Mouse (Mus musculus) testis, adult 2 months (tissue): ENCODE measurements at regions not wholly inside any gene's neighbourhood (a gene's known extent, or its start where the extent isn't known, plus 50 kb on each side); places are given as distances from the start of the nearest gene placed in this dataset.

Experiments used
- H3K27ac ChIP-seq: fragments of 200-500 bp; 2 replicates; pipeline ENCODE4 v1.5.1; 2012; ENCODE audit warnings: low read depth, low read length; ENCODE audit not compliant: control insufficient read depth, insufficient read depth
- H3K27me3 ChIP-seq: fragments of 200-500 bp; 2 replicates; pipeline ENCODE4 v1.6.1; 2012; ENCODE audit warnings: mild to moderate bottlenecking, low read length, moderate library complexity; ENCODE audit not compliant: control insufficient read depth, insufficient read depth
- H3K36me3 ChIP-seq: fragments of 200-500 bp; 2 replicates; pipeline ENCODE4 v1.6.1; 2012; ENCODE audit warnings: mild to moderate bottlenecking, low read length; ENCODE audit not compliant: control insufficient read depth, insufficient read depth
- H3K4me1 ChIP-seq: fragments of 200-500 bp; 2 replicates; pipeline ENCODE4 v1.6.1; 2012; ENCODE audit warnings: low read length; ENCODE audit not compliant: control insufficient read depth, insufficient read depth
- H3K4me3 ChIP-seq: fragments of 200-500 bp; 2 replicates; pipeline ENCODE4 v1.5.1; 2012; ENCODE audit warnings: low read depth, mild to moderate bottlenecking, low read length, moderate library complexity, mixed read lengths; ENCODE audit not compliant: control insufficient read depth
- CTCF ChIP-seq: fragments of 200-500 bp; IDR thresholded peaks from 2 replicates; pipeline ENCODE4 v1.5.1; 2012; ENCODE audit warnings: low read depth, mild to moderate bottlenecking, inconsistent platforms, low read length, moderate library complexity; ENCODE audit not compliant: control insufficient read depth, insufficient read depth, insufficient replicate concordance
- POLR2A ChIP-seq: fragments of 200-500 bp; IDR thresholded peaks from 2 replicates; pipeline ENCODE4 v1.6.1; 2012; ENCODE audit warnings: low read depth, mild to moderate bottlenecking, inconsistent platforms, low read length, moderate library complexity; ENCODE audit not compliant: control insufficient read depth

GRCm38 (mm10) chr15:87906310-87906709 is 362.2 kb downstream of the Fam19a5 start:
- Histone ChIP-seq H3K27me3 (no peaks in the 10 kb centered on the region), H3K27ac (no peak overlapping the region), H3K4me1 (no peaks in the 10 kb centered on the region), H3K4me3 (no peak overlapping the region), H3K36me3 (no peaks in the 10 kb centered on the region)
- TF ChIP-seq POLR2A (no peak), CTCF (no peak)

GRCm38 (mm10) chr15:87922091-87922490 is 378.0 kb downstream of the Fam19a5 start:
- TF ChIP-seq POLR2A, result no peak
- no peak for TF ChIP-seq CTCF
- H3K36me3 ChIP-seq, result no peaks in the 10 kb centered on the region
- no peak overlapping the region for H3K4me3 ChIP-seq
- H3K27me3 ChIP-seq, result no peaks in the 10 kb centered on the region
- H3K4me1 ChIP-seq, result no peaks in the 10 kb centered on the region
- no peak overlapping the region for H3K27ac ChIP-seq

- H3K27me3 ChIP-seq, result no peaks in the 10 kb centered on the region
- no peaks in the 10 kb centered on the region for H3K36me3 ChIP-seq
- no peak overlapping the region for H3K27ac ChIP-seq
- no peak overlapping the region for H3K4me3 ChIP-seq
- TF ChIP-seq POLR2A, result no peak
- TF ChIP-seq CTCF, result no peak
- H3K4me1 ChIP-seq, result no peaks in the 10 kb centered on the region
Measured at GRCm38 (mm10) chr15:87922781-87923446, 378.8 kb downstream of the Fam19a5 start.

- H3K27ac ChIP-seq, result no peak overlapping the region
- H3K4me3 ChIP-seq, result no peak overlapping the region
- no peaks in the 10 kb centered on the region for H3K36me3 ChIP-seq
- TF ChIP-seq POLR2A (no peak), CTCF (peak; percentile 79; the same call in 1 of the 2 replicates)
- no peaks in the 10 kb centered on the region for H3K27me3 ChIP-seq
- no peaks in the 10 kb centered on the region for H3K4me1 ChIP-seq
Measured at GRCm38 (mm10) chr15:87923906-87924305, 379.8 kb downstream of the Fam19a5 start.

- no peak overlapping the region for H3K4me3 ChIP-seq
- no peak overlapping the region for H3K27ac ChIP-seq
- no peaks in the 10 kb centered on the region for H3K4me1 ChIP-seq
- TF ChIP-seq CTCF (no peak), POLR2A (no peak)
- no peaks in the 10 kb centered on the region for H3K27me3 ChIP-seq
- no peaks in the 10 kb centered on the region for H3K36me3 ChIP-seq
Measured at GRCm38 (mm10) chr15:87936041-87936440, 391.9 kb downstream of the Fam19a5 start.

GRCm38 (mm10) chr15:87940837-87941236 is 396.7 kb downstream of the Fam19a5 start:
- Histone ChIP-seq H3K27me3 (no peaks in the 10 kb centered on the region), H3K4me1 (no peaks in the 10 kb centered on the region), H3K4me3 (no peak overlapping the region), H3K27ac (no peak overlapping the region), H3K36me3 (no peaks in the 10 kb centered on the region)
- TF ChIP-seq POLR2A, result no peak
- no peak for TF ChIP-seq CTCF

GRCm38 (mm10) chr15:87952531-87952930 is 408.4 kb downstream of the Fam19a5 start:
- H3K27me3 ChIP-seq, result no peaks in the 10 kb centered on the region
- no peak overlapping the region for H3K27ac ChIP-seq
- no peak for TF ChIP-seq POLR2A
- TF ChIP-seq CTCF, result no peak
- H3K4me3 ChIP-seq, result no peak overlapping the region
- no peaks in the 10 kb centered on the region for H3K4me1 ChIP-seq
- no peaks in the 10 kb centered on the region for H3K36me3 ChIP-seq
